Mouse (Mus musculus): Measurements from ENCODE around the gene Dmrt1. TPM values are rescaled to one million over a fixed set of nuclear protein-coding genes. Genes with fewer than 3 reads are reported as not detected.

Gene Dmrt1
- polyA plus RNA-seq, 1 experiment from 2014 or later: not detected

GRCm38 (mm10) chr19:25611116-25611515 lies 105.7 kb downstream of the Dmrt1 start:
- no peak overlapping the region for H3K9ac ChIP-seq
- H3K27me3 ChIP-seq (replicated peaks): peaks cover 87% of the 10 kb centered on the region
- H3K9me3 ChIP-seq: no peaks in the 10 kb centered on the region
- no peaks in the 10 kb centered on the region for H3K36me3 ChIP-seq (replicated peaks)
- peak overlapping the region; percentile 52 for H3K4me2 ChIP-seq
- peak overlapping the region; percentile 21 for H3K4me3 ChIP-seq
- H3K27ac ChIP-seq: no peak overlapping the region
- H3K4me1 ChIP-seq: peaks cover 16% of the 10 kb centered on the region
- ATAC-seq (replicated peaks): no peak
- under 1% methylated on average over 41 of the region's 42 CpGs for WGBS

- no peak overlapping the region for H3K27ac ChIP-seq
- no peak overlapping the region for H3K9ac ChIP-seq
- H3K4me3 ChIP-seq: no peak overlapping the region
- no peaks in the 10 kb centered on the region for H3K9me3 ChIP-seq
- peaks cover 88% of the 10 kb centered on the region for H3K27me3 ChIP-seq (replicated peaks)
- no peak for ATAC-seq (replicated peaks)
- no peak overlapping the region for H3K4me2 ChIP-seq
- H3K4me1 ChIP-seq: peaks cover 14% of the 10 kb centered on the region
- no peaks in the 10 kb centered on the region for H3K36me3 ChIP-seq (replicated peaks)
- 6% methylated on average over 16 of the region's 16 CpGs for WGBS
These were observed 106.7 kb downstream of the Dmrt1 start for GRCm38 (mm10) chr19:25611876-25612805.

DNA sequence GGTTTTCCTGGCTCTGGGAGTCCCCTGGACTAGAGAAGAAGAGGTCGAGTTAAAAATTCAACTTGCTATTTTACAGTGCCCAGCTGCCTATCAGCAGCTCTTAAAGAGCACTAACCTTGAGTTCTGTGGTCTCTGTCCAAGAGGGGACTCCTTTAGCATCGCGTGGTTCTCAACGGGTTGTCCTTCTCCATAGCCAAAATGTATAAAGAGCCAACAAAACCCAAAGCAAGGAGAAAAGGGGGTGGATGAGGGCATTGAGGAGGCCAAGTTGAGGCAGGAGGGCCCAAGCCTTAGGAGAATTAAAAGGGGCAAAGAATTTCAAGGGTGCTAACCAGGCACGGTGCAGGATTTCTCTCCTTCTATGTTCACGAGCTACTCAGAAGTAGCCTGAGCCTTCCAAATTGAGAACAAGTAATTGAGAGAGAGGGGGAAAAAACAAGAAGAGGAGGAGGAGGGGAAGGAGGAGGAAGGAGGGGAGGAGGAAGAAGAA lies 107.4 kb downstream of the Dmrt1 start:
- WGBS: 3% methylated on average over 6 of the region's 6 CpGs
- Histone ChIP-seq H3K9me3 (no peaks in the 10 kb centered on the region), H3K4me1 (peaks cover 14% of the 10 kb centered on the region), H3K9ac (no peak overlapping the region), H3K36me3 (replicated peaks) (no peaks in the 10 kb centered on the region), H3K4me3 (no peak overlapping the region), H3K4me2 (no peak overlapping the region), H3K27ac (no peak overlapping the region), H3K27me3 (replicated peaks) (peaks cover 89% of the 10 kb centered on the region)
- no peak for ATAC-seq (replicated peaks)

DNA sequence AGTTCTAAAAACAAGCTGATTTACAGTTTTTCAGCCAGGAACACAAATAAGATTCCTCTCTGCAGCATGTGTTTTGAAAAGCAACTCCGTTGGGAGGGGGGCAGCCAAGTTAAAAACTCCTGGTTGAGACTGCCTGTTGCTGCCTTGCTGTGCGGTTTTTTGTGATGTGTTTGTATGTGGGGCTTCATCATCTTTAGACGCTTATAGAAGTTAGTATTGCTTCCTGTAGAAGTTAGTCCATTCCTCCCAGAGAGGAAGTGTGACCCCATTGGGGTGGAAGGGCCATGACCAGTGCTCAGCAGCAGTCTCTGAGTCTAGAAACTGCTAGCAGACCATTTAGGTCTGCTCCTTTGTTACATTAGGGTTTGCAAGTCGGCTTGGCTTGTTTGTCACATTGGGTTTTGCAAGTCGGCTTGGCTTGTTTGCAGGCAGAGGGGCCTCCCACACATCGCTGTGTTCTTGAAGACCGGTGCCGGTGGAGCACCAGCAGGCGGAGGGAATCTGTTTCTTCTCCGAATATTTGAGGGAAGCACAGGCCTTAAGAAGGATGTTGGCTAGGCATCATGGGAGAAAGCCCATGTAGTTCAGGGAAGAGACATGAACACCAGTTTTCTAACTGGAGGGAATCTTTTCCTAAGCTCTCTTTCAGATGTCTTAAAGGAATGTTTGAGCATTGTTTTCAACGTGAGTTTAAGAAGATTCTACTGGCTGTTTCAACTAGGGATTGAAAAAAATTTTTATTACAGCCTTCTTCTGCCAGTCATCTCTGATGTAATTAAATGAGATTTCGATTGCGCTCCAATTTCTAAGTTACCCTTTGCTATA lies 108.3 kb downstream of the Dmrt1 start:
- peaks cover 83% of the 10 kb centered on the region for H3K27me3 ChIP-seq (replicated peaks)
- 9% methylated on average over 13 of the region's 13 CpGs for WGBS
- no peak for ATAC-seq (replicated peaks)
- H3K4me2 ChIP-seq: no peak overlapping the region
- no peaks in the 10 kb centered on the region for H3K36me3 ChIP-seq (replicated peaks)
- H3K4me1 ChIP-seq: peaks cover 14% of the 10 kb centered on the region
- no peak overlapping the region for H3K27ac ChIP-seq
- no peaks in the 10 kb centered on the region for H3K9me3 ChIP-seq
- no peak overlapping the region for H3K4me3 ChIP-seq
- H3K9ac ChIP-seq: no peak overlapping the region

- 37% methylated on average over 6 of the region's 6 CpGs for WGBS
- Histone ChIP-seq H3K4me3 (no peak overlapping the region), H3K4me1 (peaks cover 3% of the 10 kb centered on the region), H3K9me3 (no peaks in the 10 kb centered on the region), H3K36me3 (replicated peaks) (no peaks in the 10 kb centered on the region), H3K4me2 (no peak overlapping the region), H3K27ac (no peak overlapping the region), H3K27me3 (replicated peaks) (peaks cover 89% of the 10 kb centered on the region), H3K9ac (no peak overlapping the region)
- ATAC-seq (replicated peaks): no peak
These were observed 110.5 kb downstream of the Dmrt1 start for GRCm38 (mm10) chr19:25615889-25616288.

DNA sequence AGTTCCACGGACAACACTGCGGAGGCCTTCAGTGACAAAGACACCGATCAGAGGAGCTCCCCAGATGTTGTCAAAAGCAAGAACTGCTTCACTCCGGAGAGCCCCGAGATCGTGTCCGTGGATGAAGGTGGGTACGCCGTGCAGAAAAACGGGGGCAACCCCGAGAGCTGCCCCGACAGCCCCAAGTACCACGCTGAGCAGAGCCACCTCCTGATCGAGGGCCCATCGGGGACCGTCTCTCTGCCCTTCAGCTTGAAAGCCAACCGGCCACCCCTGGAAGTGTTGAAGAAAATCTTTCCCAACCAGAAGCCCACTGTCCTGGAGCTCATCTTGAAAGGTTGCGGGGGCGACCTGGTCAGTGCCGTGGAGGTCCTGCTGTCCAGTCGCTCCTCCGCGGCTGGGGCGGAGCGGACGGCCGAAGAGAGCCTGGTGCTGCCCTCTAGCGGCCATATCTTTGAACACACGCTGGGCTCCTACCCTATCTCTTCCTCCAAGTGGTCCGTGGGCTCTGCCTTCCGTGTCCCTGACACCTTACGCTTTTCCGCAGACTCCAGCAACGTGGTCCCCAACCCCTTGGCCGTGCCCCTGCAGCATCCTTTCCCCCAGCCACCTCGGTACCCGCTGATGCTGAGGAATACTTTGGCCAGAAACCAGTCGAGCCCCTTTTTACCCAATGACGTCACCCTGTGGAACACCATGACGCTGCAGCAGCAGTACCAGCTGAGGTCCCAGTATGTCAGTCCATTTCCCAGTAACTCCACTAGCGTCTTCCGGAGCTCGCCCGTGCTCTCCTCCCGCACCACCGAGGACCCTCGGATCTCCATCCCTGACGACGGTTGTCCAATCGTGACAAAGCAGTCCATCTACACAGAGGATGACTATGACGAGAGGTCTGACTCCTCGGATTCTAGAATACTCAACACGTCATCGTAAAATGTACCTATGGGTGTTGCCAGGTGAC lies 117.2 kb downstream of the Dmrt1 start:
- no peaks in the 10 kb centered on the region for H3K36me3 ChIP-seq (replicated peaks)
- H3K4me1 ChIP-seq: peaks cover 8% of the 10 kb centered on the region
- peak overlapping the region; percentile 48 for H3K4me2 ChIP-seq
- no peak overlapping the region for H3K27ac ChIP-seq
- 37% methylated on average over 54 of the region's 54 CpGs for WGBS
- peak overlapping the region; percentile 28 for H3K4me3 ChIP-seq
- no peaks in the 10 kb centered on the region for H3K9me3 ChIP-seq
- no peak overlapping the region; the same call in 1 of the 2 replicates for H3K9ac ChIP-seq
- H3K27me3 ChIP-seq (replicated peaks): peaks cover 83% of the 10 kb centered on the region
- ATAC-seq (replicated peaks): peak; percentile 58

DNA sequence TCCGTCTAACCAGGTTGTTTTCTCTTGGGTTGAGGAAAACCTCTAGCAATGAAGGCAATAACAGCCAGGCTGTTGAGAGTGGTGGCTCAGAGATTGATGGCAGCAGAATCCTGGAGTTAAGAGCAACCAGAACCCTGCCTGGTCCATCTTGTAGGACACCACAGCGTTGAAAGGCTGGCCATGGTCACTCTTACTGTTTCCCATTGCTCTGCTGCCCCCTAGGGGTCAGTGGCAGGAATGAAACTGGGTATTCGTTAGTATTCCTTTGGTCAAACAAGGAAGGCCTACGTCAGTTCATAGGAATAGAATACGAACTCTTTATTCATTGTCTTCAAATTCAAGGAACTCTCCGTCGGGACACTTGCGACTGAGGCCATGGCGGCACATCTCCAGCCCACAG lies 123.1 kb downstream of the Dmrt1 start:
- H3K4me2 ChIP-seq: no peak overlapping the region
- no peak overlapping the region for H3K4me3 ChIP-seq
- ATAC-seq (replicated peaks): no peak
- H3K9ac ChIP-seq: no peak overlapping the region
- WGBS: 11% methylated on average over 9 of the region's 9 CpGs
- H3K4me1 ChIP-seq: no peaks in the 10 kb centered on the region
- H3K36me3 ChIP-seq (replicated peaks): no peaks in the 10 kb centered on the region
- no peaks in the 10 kb centered on the region for H3K9me3 ChIP-seq
- H3K27ac ChIP-seq: no peak overlapping the region
- H3K27me3 ChIP-seq (replicated peaks): peaks cover 44% of the 10 kb centered on the region

GRCm38 (mm10) chr19:25635119-25635518 lies 129.7 kb downstream of the Dmrt1 start:
- 90% methylated on average over 5 of the region's 5 CpGs for WGBS
- Histone ChIP-seq H3K27me3 (replicated peaks) (no peaks in the 10 kb centered on the region), H3K27ac (no peak overlapping the region), H3K9ac (no peak overlapping the region), H3K4me2 (no peak overlapping the region), H3K4me1 (peaks cover 3% of the 10 kb centered on the region; the same call in 1 of the 2 replicates), H3K4me3 (no peak overlapping the region), H3K9me3 (no peaks in the 10 kb centered on the region), H3K36me3 (replicated peaks) (no peaks in the 10 kb centered on the region)
- no peak for ATAC-seq (replicated peaks)

GRCm38 (mm10) chr19:25635622-25636244 lies 130.3 kb downstream of the Dmrt1 start:
- peak overlapping the region; percentile 56 for H3K4me2 ChIP-seq
- peak overlapping the region; percentile 42; the same call in 1 of the 2 replicates for H3K9ac ChIP-seq
- peak; percentile 88 for ATAC-seq (replicated peaks)
- H3K4me3 ChIP-seq: peak overlapping the region; percentile 41
- no peaks in the 10 kb centered on the region for H3K36me3 ChIP-seq (replicated peaks)
- H3K4me1 ChIP-seq: peaks cover 3% of the 10 kb centered on the region; the same call in 1 of the 2 replicates
- WGBS: 10% methylated on average over 22 of the region's 22 CpGs
- no peak overlapping the region for H3K27ac ChIP-seq
- no peaks in the 10 kb centered on the region for H3K9me3 ChIP-seq
- H3K27me3 ChIP-seq (replicated peaks): no peaks in the 10 kb centered on the region

- no peak overlapping the region for H3K27ac ChIP-seq
These were observed 133.4 kb downstream of the Dmrt1 start for GRCm38 (mm10) chr19:25638766-25639361.

DNA sequence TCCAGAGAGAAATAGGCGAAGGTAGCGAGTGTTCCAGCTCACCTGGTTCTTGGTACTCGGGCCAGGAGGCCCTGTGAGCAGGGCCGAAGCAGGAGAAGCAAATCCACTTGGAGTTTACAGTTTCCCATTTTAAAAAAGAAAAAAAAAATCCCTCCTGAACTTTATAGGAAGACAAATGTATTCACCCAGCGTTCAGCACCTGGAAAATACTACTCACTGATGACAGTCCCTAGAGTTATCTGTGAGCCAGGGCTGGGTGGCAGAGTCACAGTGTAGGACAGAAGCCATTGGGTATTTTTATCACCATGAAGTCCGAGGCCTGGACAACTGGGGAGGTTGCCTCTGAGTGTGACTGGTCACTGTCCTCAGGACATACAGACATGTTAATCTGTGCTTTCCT lies 136.4 kb downstream of the Dmrt1 start:
- WGBS: 87% methylated on average over 6 of the region's 6 CpGs
- no peaks in the 10 kb centered on the region for H3K27me3 ChIP-seq (replicated peaks)
- ATAC-seq (replicated peaks): no peak

More at GRCm38 (mm10) chr19:25638766-25639361, 133.4 kb downstream of the Dmrt1 start:
- 77% methylated on average over 11 of the region's 11 CpGs for WGBS
- no peak overlapping the region for H3K4me3 ChIP-seq
- no peak for ATAC-seq (replicated peaks)
- H3K4me2 ChIP-seq: no peak overlapping the region
- H3K9ac ChIP-seq: no peak overlapping the region
- H3K9me3 ChIP-seq: no peaks in the 10 kb centered on the region
- no peaks in the 10 kb centered on the region for H3K27me3 ChIP-seq (replicated peaks)
- H3K4me1 ChIP-seq: peaks cover 3% of the 10 kb centered on the region; the same call in 1 of the 2 replicates
- no peaks in the 10 kb centered on the region for H3K36me3 ChIP-seq (replicated peaks)

More for the DNA sequence above, 136.4 kb downstream of the Dmrt1 start:
- H3K36me3 ChIP-seq (replicated peaks): no peaks in the 10 kb centered on the region
- no peak overlapping the region for H3K27ac ChIP-seq
- H3K4me2 ChIP-seq: no peak overlapping the region
- H3K4me3 ChIP-seq: no peak overlapping the region
- no peak overlapping the region for H3K9ac ChIP-seq
- no peaks in the 10 kb centered on the region for H3K4me1 ChIP-seq
- H3K9me3 ChIP-seq: no peaks in the 10 kb centered on the region
